Mouse (Mus musculus) thymus, postnatal 4 days (tissue): ENCODE measurements around the gene Nbea.
A peak's percentile ranks its signal among the peaks of the same experiment; 100 is the strongest.

ENCODE experiments used
- DNase-seq: peaks from one replicate; pipeline ENCODE4 v3.0.0; 2021

Gene Nbea

GRCm38 (mm10) chr3:55651877-55652276, 531.6 kb downstream of the Nbea start:
- DNase-seq, result no peak

- DNase-seq, result no peak
These were observed 534.0 kb downstream of the Nbea start for GRCm38 (mm10) chr3:55649541-55649940.

GRCm38 (mm10) chr3:55648299-55648698, 535.2 kb downstream of the Nbea start:
- DNase-seq, result no peak

GRCm38 (mm10) chr3:55647176-55647575, 536.3 kb downstream of the Nbea start:
- DNase-seq, result no peak

GRCm38 (mm10) chr3:55646437-55646836, 537.1 kb downstream of the Nbea start:
- DNase-seq, result no peak

GRCm38 (mm10) chr3:55644035-55644618, 539.4 kb downstream of the Nbea start:
- DNase-seq, result no peak

DNA sequence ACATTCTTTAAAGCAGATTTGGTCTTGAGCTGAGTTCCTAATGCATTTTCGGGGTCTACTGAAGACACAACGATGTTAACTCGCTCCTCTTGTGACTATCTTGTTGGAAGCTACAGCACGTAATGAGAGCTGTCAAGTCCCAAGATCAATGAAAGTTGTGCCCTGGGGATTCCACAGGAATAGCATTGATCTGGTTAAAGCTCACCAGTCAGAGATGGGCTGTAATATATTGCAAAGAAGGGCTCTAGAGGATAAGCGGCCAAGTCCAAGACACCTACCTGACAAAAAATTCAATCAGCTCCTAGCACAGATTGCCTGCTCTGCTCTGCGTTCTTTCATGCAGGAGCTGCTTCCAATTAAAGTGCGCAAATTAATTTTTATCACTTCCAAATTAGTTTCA, 545.8 kb downstream of the Nbea start:
- DNase-seq, result no peak

- DNase-seq, result no peak
These were observed 547.8 kb downstream of the Nbea start for GRCm38 (mm10) chr3:55635542-55636172.

DNA sequence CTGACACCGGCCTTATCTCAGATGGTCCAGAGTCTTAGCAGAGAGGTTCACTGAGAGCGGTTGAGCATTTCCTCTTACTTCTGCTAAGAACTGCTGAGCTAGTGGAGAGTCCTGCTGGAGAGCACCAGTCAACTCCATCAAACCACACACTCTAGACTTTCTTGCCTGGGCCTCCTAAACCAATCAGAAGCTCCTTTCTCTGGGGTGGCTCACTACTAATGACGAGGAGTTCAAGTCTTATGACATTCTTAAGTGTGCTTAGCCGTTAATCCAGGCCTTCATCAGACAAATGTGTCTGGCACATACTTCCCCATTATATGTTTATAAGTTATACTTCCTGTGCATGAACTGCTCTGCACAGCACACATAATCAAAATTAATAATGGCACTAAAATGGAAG, 556.4 kb downstream of the Nbea start:
- DNase-seq, result no peak

DNA sequence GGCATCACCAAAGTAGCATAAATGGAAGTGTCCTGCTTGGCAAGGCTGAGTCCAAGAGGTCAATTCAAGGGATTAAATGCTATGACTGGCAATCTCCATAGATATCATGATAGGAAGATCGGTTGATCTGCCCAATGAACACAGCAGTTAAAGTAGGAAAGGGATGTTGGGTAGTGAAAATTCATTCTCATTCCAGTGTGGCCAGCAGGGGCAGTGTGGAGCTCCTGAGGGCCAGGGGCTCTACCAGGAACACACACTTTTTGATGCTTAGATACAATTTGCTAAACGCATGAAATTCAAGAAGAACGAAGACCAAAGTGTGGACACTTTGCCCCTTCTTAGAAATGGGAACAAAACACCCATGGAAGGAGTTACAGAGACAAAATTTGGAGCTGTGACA, 561.5 kb downstream of the Nbea start:
- peak; percentile 29 for DNase-seq

DNA sequence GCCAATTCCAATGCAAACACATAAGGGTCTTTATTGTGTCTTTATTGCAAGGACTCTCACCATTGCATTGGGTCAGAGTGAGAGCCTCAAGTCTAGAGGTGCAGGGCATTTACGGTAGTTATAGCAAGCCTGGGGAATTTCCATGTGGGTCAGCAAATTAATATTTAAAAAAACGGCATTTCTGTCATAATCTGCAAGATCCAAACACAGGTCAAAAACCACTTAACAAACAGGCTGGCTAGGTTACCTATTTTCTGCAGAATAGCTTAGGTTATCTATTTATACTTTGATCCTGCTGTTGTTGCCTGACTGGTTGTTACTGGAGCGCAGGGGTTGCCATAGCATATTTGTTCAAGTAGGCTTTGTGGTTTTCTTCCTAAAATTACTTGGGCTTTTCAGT, 565.1 kb downstream of the Nbea start:
- no peak for DNase-seq

GRCm38 (mm10) chr3:55612459-55613115, 570.9 kb downstream of the Nbea start:
- DNase-seq, result no peak

GRCm38 (mm10) chr3:55612023-55612422, 571.5 kb downstream of the Nbea start:
- DNase-seq, result no peak

GRCm38 (mm10) chr3:55610191-55610590, 573.3 kb downstream of the Nbea start:
- DNase-seq, result no peak

GRCm38 (mm10) chr3:55600286-55600685, 583.2 kb downstream of the Nbea start:
- no peak for DNase-seq

DNA sequence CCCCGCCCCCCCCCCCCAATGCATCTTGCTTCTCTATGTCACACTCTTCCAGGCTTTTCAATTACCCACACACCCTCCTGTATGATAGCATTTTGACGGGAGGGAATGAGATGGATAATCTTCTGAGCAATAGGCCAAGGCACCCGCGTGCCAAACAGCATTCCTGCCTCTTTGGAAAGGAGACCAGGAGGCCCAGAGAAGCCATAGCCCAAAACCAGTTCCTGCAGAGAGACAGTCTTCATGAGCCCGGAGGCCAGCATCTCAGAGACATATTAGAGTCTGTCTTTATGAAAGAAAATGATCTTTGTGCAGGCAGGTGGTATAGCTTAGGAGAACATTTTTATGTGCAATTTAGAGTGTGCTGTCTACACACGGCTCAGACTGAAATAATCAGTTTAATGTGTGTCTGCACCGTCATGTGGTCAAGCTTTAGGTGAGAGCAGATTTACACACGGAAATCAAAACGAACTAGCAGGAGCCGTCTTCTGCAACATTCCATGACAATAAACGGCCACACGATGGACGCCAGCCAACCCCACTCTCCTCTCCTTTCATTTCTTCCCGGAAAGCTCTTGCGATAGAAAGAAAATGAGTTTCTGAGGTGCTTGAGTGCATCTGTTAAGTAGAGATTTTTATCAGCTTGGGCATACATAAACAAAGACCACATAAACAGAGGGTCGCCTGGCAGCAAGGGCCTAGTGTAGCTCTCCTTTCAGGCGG, 584.0 kb downstream of the Nbea start:
- DNase-seq, result no peak

GRCm38 (mm10) chr3:55598681-55599080, 584.8 kb downstream of the Nbea start:
- no peak for DNase-seq

- DNase-seq, result no peak
These were observed 590.2 kb downstream of the Nbea start for GRCm38 (mm10) chr3:55593312-55593711.

- no peak for DNase-seq
These were observed 592.8 kb downstream of the Nbea start for GRCm38 (mm10) chr3:55590727-55591126.

- DNase-seq, result no peak
These were observed 593.2 kb downstream of the Nbea start for GRCm38 (mm10) chr3:55590291-55590690.

DNA sequence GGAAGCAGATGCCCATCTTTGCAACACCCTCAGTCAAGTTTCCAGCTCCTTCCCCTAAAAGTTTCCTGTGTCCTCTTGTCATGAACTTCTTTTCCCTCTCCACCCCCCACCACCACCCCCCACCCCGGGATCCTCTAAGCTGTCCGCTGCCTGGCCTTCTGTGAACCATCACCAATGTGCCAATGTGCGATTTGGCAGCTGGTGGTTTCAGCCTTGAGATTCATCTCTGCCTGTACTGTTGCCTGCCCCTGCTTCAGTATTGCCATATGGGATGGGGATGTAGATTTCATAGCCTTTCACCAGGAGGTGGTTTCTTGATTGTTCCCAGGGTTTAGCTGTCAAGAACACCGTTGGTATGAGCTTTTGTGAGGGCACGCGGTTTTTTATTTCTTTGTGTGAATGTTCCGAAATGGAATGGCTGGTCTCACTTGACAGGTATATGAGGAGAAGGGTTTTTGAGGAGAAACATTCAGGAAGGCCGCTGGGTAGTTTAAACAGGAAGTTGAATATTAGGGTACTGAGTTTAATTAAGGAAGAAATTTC, 594.0 kb downstream of the Nbea start:
- DNase-seq, result no peak

GRCm38 (mm10) chr3:55587972-55588946, 595.2 kb downstream of the Nbea start:
- DNase-seq, result no peak
